Mouse (Mus musculus) macrophage (primary cell): ENCODE measurements around the gene Stk40. TPM values are rescaled to one million over a fixed set of nuclear protein-coding genes. Genes with fewer than 3 reads are reported as not detected.

Experiments
- H3K27ac ChIP-seq: fragments of 350-480 bp; formaldehyde crosslinking; 2 replicates; pipeline ENCODE4 v1.9.0; 2021
- H3K36me3 ChIP-seq: fragments of 350-480 bp; formaldehyde crosslinking; 2 replicates; pipeline ENCODE4 v1.9.0; 2021; ENCODE audit errors: inconsistent target
- H3K4me3 ChIP-seq: fragments of 350-480 bp; formaldehyde crosslinking; 2 replicates; pipeline ENCODE4 v1.9.0; 2021; ENCODE audit errors: inconsistent target
- H3K79me2 ChIP-seq: fragments of 350-480 bp; formaldehyde crosslinking; 2 replicates; pipeline ENCODE4 v1.9.0; 2021; ENCODE audit errors: inconsistent target
- WGBS: methylation state at CpG from one replicate; pipeline ENCODE4 v1.1.7; 2026; ENCODE audit warnings: inconsistent platforms; ENCODE audit not compliant: missing documents; 5-methylcytosine and 5-hydroxymethylcytosine counted together
- polyA plus RNA-seq: library from polyadenylated mRNA; stranded (reverse); fragments of 250-400 nt; gene quantifications from 3 replicates; pipeline ENCODE4 v1.2.4, GENCODE M21; 2018; ENCODE audit warnings: inconsistent platforms

Gene Stk40
- polyA plus RNA-seq, 1 experiment from 2014 or later, result 19.5 TPM

- Histone ChIP-seq H3K27ac (no peak overlapping the region), H3K79me2 (peaks cover 60% of the 10 kb centered on the region), H3K4me3 (no peak overlapping the region), H3K36me3 (peaks cover 30% of the 10 kb centered on the region)
- 88% methylated on average over 2 of the region's 2 CpGs for WGBS
Observed at GRCm38 (mm10) chr4:126120506-126120905, 16.7 kb downstream of the Stk40 start.

GRCm38 (mm10) chr4:126123309-126124040 is 19.7 kb downstream of the Stk40 start:
- Histone ChIP-seq H3K36me3 (peaks cover 31% of the 10 kb centered on the region), H3K27ac (no peak overlapping the region), H3K79me2 (peaks cover 31% of the 10 kb centered on the region; the same call in 1 of the 2 replicates), H3K4me3 (no peak overlapping the region)
- 95% methylated on average over 10 of the region's 10 CpGs for WGBS

- H3K36me3 ChIP-seq, result peaks cover 23% of the 10 kb centered on the region
- H3K27ac ChIP-seq, result no peak overlapping the region
- WGBS, result 95% methylated on average over 11 of the region's 11 CpGs
- no peak overlapping the region for H3K4me3 ChIP-seq
- no peaks in the 10 kb centered on the region for H3K79me2 ChIP-seq
Observed at GRCm38 (mm10) chr4:126130502-126130901, 26.7 kb downstream of the Stk40 start.

GRCm38 (mm10) chr4:126131290-126132121 is 27.7 kb downstream of the Stk40 start:
- Histone ChIP-seq H3K79me2 (no peaks in the 10 kb centered on the region), H3K36me3 (peaks cover 18% of the 10 kb centered on the region), H3K27ac (peak overlapping the region; percentile 74), H3K4me3 (no peak overlapping the region)
- WGBS, result 26% methylated on average over 9 of the region's 10 CpGs

GRCm38 (mm10) chr4:126132636-126133264 is 29.0 kb downstream of the Stk40 start:
- peaks cover 18% of the 10 kb centered on the region for H3K36me3 ChIP-seq
- H3K4me3 ChIP-seq, result no peak overlapping the region
- no peaks in the 10 kb centered on the region for H3K79me2 ChIP-seq
- WGBS, result 96% methylated on average over 6 of the region's 6 CpGs
- H3K27ac ChIP-seq, result peak overlapping the region; percentile 74

GRCm38 (mm10) chr4:126134236-126134635 is 30.5 kb downstream of the Stk40 start:
- 96% methylated on average over 4 of the region's 4 CpGs for WGBS
- H3K4me3 ChIP-seq, result no peak overlapping the region
- H3K36me3 ChIP-seq, result peaks cover 16% of the 10 kb centered on the region
- no peak overlapping the region for H3K27ac ChIP-seq
- H3K79me2 ChIP-seq, result no peaks in the 10 kb centered on the region

- Histone ChIP-seq H3K4me3 (no peak overlapping the region), H3K27ac (no peak overlapping the region), H3K36me3 (peaks cover 17% of the 10 kb centered on the region), H3K79me2 (no peaks in the 10 kb centered on the region)
- 98% methylated on average over 4 of the region's 4 CpGs for WGBS
Observed at GRCm38 (mm10) chr4:126134639-126135038, 30.9 kb downstream of the Stk40 start.

GRCm38 (mm10) chr4:126137773-126138172 is 34.0 kb downstream of the Stk40 start:
- Histone ChIP-seq H3K4me3 (no peak overlapping the region), H3K27ac (no peak overlapping the region), H3K36me3 (peaks cover 23% of the 10 kb centered on the region), H3K79me2 (no peaks in the 10 kb centered on the region)
- 68% methylated on average over 4 of the region's 4 CpGs for WGBS

GRCm38 (mm10) chr4:126141021-126141420 is 37.3 kb downstream of the Stk40 start:
- H3K4me3 ChIP-seq, result no peak overlapping the region
- H3K79me2 ChIP-seq, result no peaks in the 10 kb centered on the region
- peaks cover 14% of the 10 kb centered on the region; the same call in 1 of the 2 replicates for H3K36me3 ChIP-seq
- no peak overlapping the region for H3K27ac ChIP-seq
- WGBS, result 90% methylated on average over 5 of the region's 5 CpGs

GRCm38 (mm10) chr4:126145396-126145795 is 41.6 kb downstream of the Stk40 start:
- H3K4me3 ChIP-seq, result no peak overlapping the region
- H3K36me3 ChIP-seq, result no peaks in the 10 kb centered on the region
- H3K27ac ChIP-seq, result no peak overlapping the region
- no peaks in the 10 kb centered on the region for H3K79me2 ChIP-seq
- WGBS, result 87% methylated on average over 4 of the region's 4 CpGs

GRCm38 (mm10) chr4:126146974-126147532 is 43.3 kb downstream of the Stk40 start:
- Histone ChIP-seq H3K27ac (no peak overlapping the region), H3K79me2 (no peaks in the 10 kb centered on the region), H3K4me3 (no peak overlapping the region), H3K36me3 (no peaks in the 10 kb centered on the region)
- 90% methylated on average over 8 of the region's 9 CpGs for WGBS

- Histone ChIP-seq H3K4me3 (peak within 1 kb of the TSS; percentile 25), H3K79me2 (no peaks in the 10 kb centered on the region), H3K27ac (no peak within 1 kb of the TSS), H3K36me3 (no peaks in the 10 kb centered on the region)
- 58% methylated on average over 24 of the region's 24 CpGs for WGBS
Observed at GRCm38 (mm10) chr4:126147533-126148160, 43.9 kb downstream of the Stk40 start, which contains the start of gene Eva1b. Gene Eva1b, plus strand, starts transcription at chr4:126147744.

GRCm38 (mm10) chr4:126148161-126148961 is 44.6 kb downstream of the Stk40 start:
- H3K4me3 ChIP-seq, result peak overlapping the region; percentile 25
- H3K27ac ChIP-seq, result no peak overlapping the region
- no peaks in the 10 kb centered on the region for H3K79me2 ChIP-seq
- H3K36me3 ChIP-seq, result no peaks in the 10 kb centered on the region
- WGBS, result 2% methylated on average over 57 of the region's 67 CpGs
